Mouse (Mus musculus): Measurements from ENCODE around the gene 4930449I24Rik. TPM values are rescaled to one million over a fixed set of nuclear protein-coding genes. Genes with fewer than 3 reads are reported as not detected.
"Not testable (repeated sequence)": the region's sequence is repeated elsewhere in the genome, so short reads cannot be mapped to it uniquely, and the experiment has no call there.

4930449I24Rik gene
- polyA plus RNA-seq, 1 experiment from 2014 or later = not detected

- not testable (repeated sequence) for ATAC-seq (ENCODE audit: low FRiP score); H3K4me3 ChIP-seq (replicated peaks); H3K36me3 ChIP-seq (replicated peaks); H3K9ac ChIP-seq; H3K9me3 ChIP-seq; H3K4me1 ChIP-seq; H3K27me3 ChIP-seq; H3K27ac ChIP-seq; H3K4me2 ChIP-seq
- WGBS = 91% methylated on average over 3 of the region's 3 CpGs
Observed at GRCm38 (mm10) chr5:146525501-146525900, 23.3 kb downstream of the 4930449I24Rik start, which contains the start of gene Gm3404. Gene Gm3404, plus strand, starts transcription at chr5:146525801.

- H3K27me3 ChIP-seq; H3K4me3 ChIP-seq (replicated peaks); H3K27ac ChIP-seq; H3K36me3 ChIP-seq (replicated peaks); H3K9me3 ChIP-seq; H3K4me2 ChIP-seq; ATAC-seq (ENCODE audit: low FRiP score); H3K9ac ChIP-seq; H3K4me1 ChIP-seq: not testable (repeated sequence)
- 93% methylated on average over 3 of the region's 3 CpGs for WGBS
Observed at GRCm38 (mm10) chr5:146537347-146537746, 35.1 kb downstream of the 4930449I24Rik start, which contains the start of gene Gm3409. Gene Gm3409, plus strand, starts transcription at chr5:146537647.

Other genes starting within 250 kb of the 4930449I24Rik start
- gene Wasf3, start 117.4 kb upstream of the 4930449I24Rik start, polyA plus RNA-seq (2016; fragmentation: Nextera tagmentation; extraction: Ambion mirVana) = 7.2 and 8.4 TPM in 2 replicates
- gene Gm6408, start 20.4 kb upstream of the 4930449I24Rik start, polyA plus RNA-seq (2016; fragmentation: Nextera tagmentation; extraction: Ambion mirVana) = not detected in 2 replicates
- gene Gm6370, start 11.0 kb upstream of the 4930449I24Rik start, polyA plus RNA-seq (2016; fragmentation: Nextera tagmentation; extraction: Ambion mirVana) = not detected in 2 replicates
- gene Gm3402, start 11.7 kb downstream of the 4930449I24Rik start, polyA plus RNA-seq (2016; fragmentation: Nextera tagmentation; extraction: Ambion mirVana) = not detected in 2 replicates
- gene Gm3404, start 23.4 kb downstream of the 4930449I24Rik start, polyA plus RNA-seq (2016; fragmentation: Nextera tagmentation; extraction: Ambion mirVana) = not detected in 2 replicates
- gene Gm3409, start 35.2 kb downstream of the 4930449I24Rik start, polyA plus RNA-seq (2016; fragmentation: Nextera tagmentation; extraction: Ambion mirVana) = not detected in 2 replicates
- gene Gm3415, start 53.7 kb downstream of the 4930449I24Rik start, polyA plus RNA-seq (2016; fragmentation: Nextera tagmentation; extraction: Ambion mirVana) = not detected in 2 replicates
- gene Gpr12, start 82.8 kb downstream of the 4930449I24Rik start, polyA plus RNA-seq (2016; fragmentation: Nextera tagmentation; extraction: Ambion mirVana) = 0.93 and 1.1 TPM in 2 replicates